Mouse (Mus musculus) thymus, adult 2 months (tissue): ENCODE measurements at regions not wholly inside any gene's neighbourhood (a gene's known extent, or its start where the extent isn't known, plus 50 kb on each side); places are given as distances from the start of the nearest gene placed in this dataset.

ENCODE experiments used
- DNase-seq: peaks from one replicate; pipeline ENCODE4 v3.0.0; 2021
- H3K27ac ChIP-seq: fragments of 200-500 bp; 2 replicates; pipeline ENCODE4 v1.5.1; 2012; ENCODE audit warnings: low read length, control low read depth; ENCODE audit not compliant: control insufficient read depth, insufficient read depth
- H3K27me3 ChIP-seq: fragments of 200-500 bp; 2 replicates; pipeline ENCODE4 v1.6.1; 2012; ENCODE audit warnings: mild to moderate bottlenecking, low read length, moderate library complexity, mixed read lengths; ENCODE audit not compliant: control insufficient read depth, insufficient read depth
- H3K36me3 ChIP-seq: fragments of 200-500 bp; 2 replicates; pipeline ENCODE4 v1.6.1; 2012; ENCODE audit warnings: mild to moderate bottlenecking, low read length, moderate library complexity; ENCODE audit not compliant: control insufficient read depth, insufficient read depth
- H3K4me1 ChIP-seq: fragments of 200-500 bp; replicated peaks from 2 replicates; pipeline ENCODE4 v1.6.1; 2012; ENCODE audit warnings: low read length; ENCODE audit not compliant: control insufficient read depth, insufficient read depth
- H3K4me3 ChIP-seq: fragments of 200-500 bp; 2 replicates; pipeline ENCODE4 v1.5.1; 2012; ENCODE audit warnings: mild to moderate bottlenecking, low read length, control low read depth, moderate library complexity; ENCODE audit not compliant: control insufficient read depth, insufficient read depth
- CTCF ChIP-seq: fragments of 200-500 bp; IDR thresholded peaks from 2 replicates; pipeline ENCODE4 v1.5.1; 2012; ENCODE audit warnings: mild to moderate bottlenecking, control low read depth, low read length, moderate library complexity, borderline replicate concordance; ENCODE audit not compliant: control insufficient read depth, poor library complexity, insufficient read depth; ENCODE audit errors: extremely low read depth
- POLR2A ChIP-seq: fragments of 200-500 bp; IDR thresholded peaks from 2 replicates; pipeline ENCODE4 v1.6.1; 2012; ENCODE audit warnings: mild to moderate bottlenecking, low read length, control low read depth, moderate library complexity; ENCODE audit not compliant: control insufficient read depth, poor library complexity, insufficient read depth; ENCODE audit errors: extremely low read depth
- WGBS: fragments of 180-500 bp; shearing (Covaris S2); methylation state at CpG from one replicate; pipeline ENCODE4 v1.1.7; 2018; 5-methylcytosine and 5-hydroxymethylcytosine counted together

- Histone ChIP-seq H3K4me3 (no peak overlapping the region), H3K27ac (no peak overlapping the region), H3K36me3 (no peaks in the 10 kb centered on the region), H3K27me3 (no peaks in the 10 kb centered on the region), H3K4me1 (peaks cover 3% of the 10 kb centered on the region)
- TF ChIP-seq POLR2A (no peak), CTCF (no peak)
- DNase-seq = no peak
- 91% methylated on average over 9 of the region's 9 CpGs for WGBS
Measured at GRCm38 (mm10) chr7:73620341-73620740, 78.7 kb upstream of the Chd2 start.

- no peak for TF ChIP-seq POLR2A
- TF ChIP-seq CTCF = no peak
- 3% methylated on average over 25 of the region's 25 CpGs for WGBS
- H3K36me3 ChIP-seq = no peaks in the 10 kb centered on the region
- H3K27me3 ChIP-seq = no peaks in the 10 kb centered on the region
- H3K4me3 ChIP-seq = peak overlapping the region; percentile 66
- peaks cover 5% of the 10 kb centered on the region for H3K4me1 ChIP-seq
- no peak for DNase-seq
- peak overlapping the region; percentile 86 for H3K27ac ChIP-seq
Measured at GRCm38 (mm10) chr7:73618758-73619416, 77.3 kb upstream of the Chd2 start.

DNA sequence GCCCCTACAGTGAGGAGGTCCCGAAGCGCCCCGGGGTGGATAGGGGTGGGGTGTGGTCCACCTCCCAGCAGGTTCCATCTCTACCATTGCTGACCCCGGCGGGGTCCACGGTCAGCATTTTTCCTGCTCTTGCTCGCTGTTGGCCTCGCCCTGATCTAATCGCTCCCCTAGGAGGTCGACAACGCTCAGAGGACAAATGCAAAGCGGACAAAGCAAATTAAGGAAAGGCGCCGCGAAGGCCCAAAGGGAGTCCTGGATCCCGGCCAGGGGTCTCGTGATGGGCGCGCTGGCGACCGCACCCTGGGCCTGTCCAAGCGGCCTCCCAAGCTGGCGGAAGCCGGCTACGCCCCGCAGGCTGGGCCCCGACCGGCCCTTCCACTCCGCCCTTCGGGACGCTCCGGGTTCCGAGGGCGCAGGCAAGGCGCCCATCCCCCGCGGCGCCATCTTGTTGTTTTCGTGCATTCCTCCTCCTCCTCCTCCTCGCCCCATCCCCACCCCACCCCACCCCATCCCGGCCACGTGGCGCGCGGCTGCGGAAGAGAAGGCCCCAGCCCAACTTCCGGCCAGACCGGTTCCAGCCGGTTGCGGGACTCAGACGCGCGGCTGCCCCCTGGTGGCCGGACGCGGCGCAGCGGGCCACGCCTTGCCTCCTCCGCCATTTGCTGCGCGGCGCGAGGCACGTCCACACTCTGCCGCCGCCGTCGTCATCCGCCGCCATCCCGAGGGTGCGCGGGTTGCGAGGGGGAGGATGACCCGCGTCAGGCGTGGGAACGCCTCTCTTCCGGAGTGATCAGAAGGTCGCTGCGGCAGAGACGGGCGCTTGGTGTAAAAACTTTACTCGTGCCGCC lies 76.5 kb upstream of the Chd2 start:
- no peaks in the 10 kb centered on the region for H3K36me3 ChIP-seq
- H3K4me1 ChIP-seq = peaks cover 9% of the 10 kb centered on the region
- WGBS = under 1% methylated on average over 86 of the region's 86 CpGs
- peak; percentile 99 for DNase-seq
- H3K27me3 ChIP-seq = no peaks in the 10 kb centered on the region
- H3K4me3 ChIP-seq = peak overlapping the region; percentile 75
- peak overlapping the region; percentile 86 for H3K27ac ChIP-seq
- TF ChIP-seq POLR2A (peak; percentile 98), CTCF (peak; percentile 94)

GRCm38 (mm10) chr7:73616971-73617906 lies 75.6 kb upstream of the Chd2 start:
- WGBS = 27% methylated on average over 21 of the region's 21 CpGs
- H3K27ac ChIP-seq = peak overlapping the region; percentile 78
- H3K4me3 ChIP-seq = peak overlapping the region; percentile 75
- H3K4me1 ChIP-seq = peaks cover 12% of the 10 kb centered on the region
- no peaks in the 10 kb centered on the region for H3K27me3 ChIP-seq
- TF ChIP-seq CTCF (no peak), POLR2A (no peak)
- H3K36me3 ChIP-seq = no peaks in the 10 kb centered on the region
- DNase-seq = peak; percentile 39

DNA sequence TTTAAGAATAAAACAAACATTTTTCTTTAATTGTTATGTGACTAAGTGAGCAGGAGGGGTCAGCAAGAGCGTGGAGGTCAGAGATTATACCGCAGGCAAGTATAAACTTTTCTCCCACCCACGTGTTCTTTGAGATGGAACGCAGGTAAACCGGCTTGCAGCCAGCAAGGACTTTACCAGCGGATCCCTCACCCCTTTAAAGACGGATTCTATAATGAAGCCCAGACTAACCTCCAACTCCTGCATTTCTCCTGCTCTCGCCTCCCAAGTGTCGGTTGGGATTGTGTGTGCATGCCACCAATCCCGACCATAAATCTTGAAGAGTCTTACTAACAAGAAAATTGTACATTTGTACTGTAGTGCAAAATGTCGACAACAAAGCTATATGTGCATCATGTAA lies 74.4 kb upstream of the Chd2 start:
- TF ChIP-seq POLR2A = no peak
- TF ChIP-seq CTCF = no peak
- WGBS = 95% methylated on average over 11 of the region's 11 CpGs
- no peak overlapping the region for H3K4me3 ChIP-seq
- H3K4me1 ChIP-seq = peaks cover 12% of the 10 kb centered on the region
- H3K27ac ChIP-seq = no peak overlapping the region
- no peak for DNase-seq
- no peaks in the 10 kb centered on the region for H3K27me3 ChIP-seq
- H3K36me3 ChIP-seq = no peaks in the 10 kb centered on the region

GRCm38 (mm10) chr7:73614840-73615555 lies 73.4 kb upstream of the Chd2 start:
- Histone ChIP-seq H3K36me3 (no peaks in the 10 kb centered on the region), H3K4me1 (peaks cover 12% of the 10 kb centered on the region), H3K27ac (no peak overlapping the region), H3K4me3 (no peak overlapping the region), H3K27me3 (no peaks in the 10 kb centered on the region)
- 92% methylated on average over 8 of the region's 8 CpGs for WGBS
- DNase-seq = no peak
- TF ChIP-seq POLR2A = no peak
- TF ChIP-seq CTCF = no peak
